Mouse (Mus musculus): ENCODE data around the gene Slc16a6.

GRCm38 (mm10) chr11:109434233-109434798 lies 39.1 kb downstream of the Slc16a6 start:
- no peak for TF ChIP-seq EP300 (optimal IDR thresholded peaks at IDR 0.05)
- TF ChIP-seq CTCF (IDR thresholded peaks at IDR 0.05; ENCODE audit: low read depth): no peak
